Mouse (Mus musculus): ENCODE measurements around the gene Rcan1. TPM values are rescaled to one million over a fixed set of nuclear protein-coding genes. Genes with fewer than 3 reads are reported as not detected.

Rcan1 gene
- polyA plus RNA-seq, 1 experiment from 2014 or later, result 24.5 TPM

GRCm38 (mm10) chr16:92449080-92449479 is 21.6 kb downstream of the Rcan1 start:
- Histone ChIP-seq H3K27ac (no peak overlapping the region), H3K9me3 (no peaks in the 10 kb centered on the region), H3K9ac (no peak overlapping the region), H3K4me2 (no peak overlapping the region), H3K4me3 (replicated peaks) (no peak overlapping the region), H3K4me1 (0 out of 2 replicates have a peak, but pooled peaks cover 6% of the 10 kb centered on the region), H3K27me3 (replicated peaks) (no peaks in the 10 kb centered on the region), H3K36me3 (no peaks in the 10 kb centered on the region)
- ATAC-seq (ENCODE audit: insufficient read depth, low FRiP score, low read depth), result no peak
- WGBS, result 93% methylated on average over 14 of the region's 14 CpGs

- H3K4me2 ChIP-seq, result no peak overlapping the region
- ATAC-seq (ENCODE audit: insufficient read depth, low FRiP score, low read depth), result no peak
- H3K4me3 ChIP-seq (replicated peaks), result no peak overlapping the region
- 62% methylated on average over 10 of the region's 10 CpGs for WGBS
- peaks cover 10% of the 10 kb centered on the region; the same call in 1 of the 2 replicates for H3K4me1 ChIP-seq
- H3K36me3 ChIP-seq, result no peaks in the 10 kb centered on the region
- H3K9me3 ChIP-seq, result no peaks in the 10 kb centered on the region
- H3K9ac ChIP-seq, result no peak overlapping the region
- H3K27me3 ChIP-seq (replicated peaks), result no peaks in the 10 kb centered on the region
- H3K27ac ChIP-seq, result no peak overlapping the region
Measured at GRCm38 (mm10) chr16:92445377-92445776, 25.3 kb downstream of the Rcan1 start.

- Histone ChIP-seq H3K36me3 (no peaks in the 10 kb centered on the region), H3K9me3 (no peaks in the 10 kb centered on the region), H3K27me3 (replicated peaks) (no peaks in the 10 kb centered on the region), H3K9ac (no peak overlapping the region), H3K27ac (peak overlapping the region; percentile 4; the same call in 1 of the 2 replicates), H3K4me2 (no peak overlapping the region), H3K4me1 (peaks cover 6% of the 10 kb centered on the region; the same call in 1 of the 2 replicates), H3K4me3 (replicated peaks) (no peak overlapping the region)
- 48% methylated on average over 13 of the region's 13 CpGs for WGBS
- peak; percentile 81 for ATAC-seq (ENCODE audit: insufficient read depth, low FRiP score, low read depth)
Measured at GRCm38 (mm10) chr16:92443644-92444113, 27.0 kb downstream of the Rcan1 start.

- Histone ChIP-seq H3K4me1 (peaks cover 6% of the 10 kb centered on the region; the same call in 1 of the 2 replicates), H3K9ac (no peak overlapping the region), H3K27ac (peak overlapping the region; percentile 3; the same call in 1 of the 2 replicates), H3K27me3 (replicated peaks) (no peaks in the 10 kb centered on the region), H3K9me3 (no peaks in the 10 kb centered on the region), H3K4me3 (replicated peaks) (no peak overlapping the region), H3K4me2 (no peak overlapping the region), H3K36me3 (no peaks in the 10 kb centered on the region)
- WGBS, result 81% methylated on average over 4 of the region's 4 CpGs
- no peak; the same call in 1 of the 2 replicates for ATAC-seq (ENCODE audit: insufficient read depth, low FRiP score, low read depth)
Measured at GRCm38 (mm10) chr16:92442946-92443345, 27.7 kb downstream of the Rcan1 start.

- WGBS, result 89% methylated on average over 11 of the region's 11 CpGs
- H3K9ac ChIP-seq, result no peak overlapping the region
- ATAC-seq (ENCODE audit: insufficient read depth, low FRiP score, low read depth), result no peak
- H3K4me3 ChIP-seq (replicated peaks), result no peak overlapping the region
- H3K4me2 ChIP-seq, result no peak overlapping the region
- H3K9me3 ChIP-seq, result no peaks in the 10 kb centered on the region
- H3K4me1 ChIP-seq, result peaks cover 6% of the 10 kb centered on the region; the same call in 1 of the 2 replicates
- no peaks in the 10 kb centered on the region for H3K27me3 ChIP-seq (replicated peaks)
- no peaks in the 10 kb centered on the region for H3K36me3 ChIP-seq
- no peak overlapping the region for H3K27ac ChIP-seq
Measured at GRCm38 (mm10) chr16:92442150-92442549, 28.5 kb downstream of the Rcan1 start.

- H3K4me2 ChIP-seq, result no peak overlapping the region
- H3K9me3 ChIP-seq, result no peaks in the 10 kb centered on the region
- H3K4me1 ChIP-seq, result peaks cover 6% of the 10 kb centered on the region; the same call in 1 of the 2 replicates
- no peaks in the 10 kb centered on the region for H3K27me3 ChIP-seq (replicated peaks)
- no peaks in the 10 kb centered on the region for H3K36me3 ChIP-seq
- no peak for ATAC-seq (ENCODE audit: insufficient read depth, low FRiP score, low read depth)
- H3K4me3 ChIP-seq (replicated peaks), result no peak overlapping the region
- 79% methylated on average over 3 of the region's 3 CpGs for WGBS
- no peak overlapping the region for H3K9ac ChIP-seq
- no peak overlapping the region for H3K27ac ChIP-seq
Measured at GRCm38 (mm10) chr16:92441203-92441602, 29.5 kb downstream of the Rcan1 start.

GRCm38 (mm10) chr16:92440229-92440628 is 30.4 kb downstream of the Rcan1 start:
- WGBS, result 72% methylated on average over 8 of the region's 8 CpGs
- Histone ChIP-seq H3K4me3 (replicated peaks) (no peak overlapping the region), H3K4me2 (no peak overlapping the region), H3K9ac (no peak overlapping the region), H3K27ac (no peak overlapping the region), H3K36me3 (no peaks in the 10 kb centered on the region), H3K9me3 (no peaks in the 10 kb centered on the region), H3K4me1 (peaks cover 6% of the 10 kb centered on the region; the same call in 1 of the 2 replicates), H3K27me3 (replicated peaks) (no peaks in the 10 kb centered on the region)
- ATAC-seq (ENCODE audit: insufficient read depth, low FRiP score, low read depth), result no peak

GRCm38 (mm10) chr16:92439775-92440174 is 30.9 kb downstream of the Rcan1 start:
- H3K9ac ChIP-seq, result no peak overlapping the region
- H3K9me3 ChIP-seq, result no peaks in the 10 kb centered on the region
- no peak for ATAC-seq (ENCODE audit: insufficient read depth, low FRiP score, low read depth)
- no peak overlapping the region for H3K4me3 ChIP-seq (replicated peaks)
- H3K27ac ChIP-seq, result no peak overlapping the region
- peaks cover 3% of the 10 kb centered on the region; the same call in 1 of the 2 replicates for H3K4me1 ChIP-seq
- H3K4me2 ChIP-seq, result no peak overlapping the region
- no peaks in the 10 kb centered on the region for H3K27me3 ChIP-seq (replicated peaks)
- H3K36me3 ChIP-seq, result no peaks in the 10 kb centered on the region
- 62% methylated on average over 2 of the region's 2 CpGs for WGBS

- no peaks in the 10 kb centered on the region for H3K36me3 ChIP-seq
- no peak overlapping the region for H3K9ac ChIP-seq
- H3K27me3 ChIP-seq (replicated peaks), result no peaks in the 10 kb centered on the region
- no peak for ATAC-seq (ENCODE audit: insufficient read depth, low FRiP score, low read depth)
- WGBS, result 84% methylated on average over 18 of the region's 18 CpGs
- H3K4me2 ChIP-seq, result no peak overlapping the region
- no peak overlapping the region for H3K27ac ChIP-seq
- H3K4me3 ChIP-seq (replicated peaks), result no peak overlapping the region
- H3K4me1 ChIP-seq, result no peaks in the 10 kb centered on the region
- no peaks in the 10 kb centered on the region for H3K9me3 ChIP-seq
Measured at GRCm38 (mm10) chr16:92435431-92435985, 35.2 kb downstream of the Rcan1 start.

- 88% methylated on average over 3 of the region's 3 CpGs for WGBS
Measured at GRCm38 (mm10) chr16:92433176-92433575, 37.5 kb downstream of the Rcan1 start.

GRCm38 (mm10) chr16:92430731-92431130 is 39.9 kb downstream of the Rcan1 start:
- no peaks in the 10 kb centered on the region for H3K9me3 ChIP-seq
- WGBS, result 88% methylated on average over 8 of the region's 8 CpGs

More at GRCm38 (mm10) chr16:92433176-92433575, 37.5 kb downstream of the Rcan1 start:
- Histone ChIP-seq H3K9me3 (no peaks in the 10 kb centered on the region), H3K4me3 (replicated peaks) (no peak overlapping the region), H3K27ac (no peak overlapping the region), H3K27me3 (replicated peaks) (no peaks in the 10 kb centered on the region), H3K9ac (no peak overlapping the region), H3K4me1 (peaks cover 4% of the 10 kb centered on the region; the same call in 1 of the 2 replicates), H3K36me3 (no peaks in the 10 kb centered on the region), H3K4me2 (no peak overlapping the region)
- no peak for ATAC-seq (ENCODE audit: insufficient read depth, low FRiP score, low read depth)

GRCm38 (mm10) chr16:92428197-92428950 is 42.3 kb downstream of the Rcan1 start:
- ATAC-seq (ENCODE audit: insufficient read depth, low FRiP score, low read depth), result peak; percentile 69
- Histone ChIP-seq H3K27ac (peak overlapping the region; percentile 77), H3K4me1 (peaks cover 13% of the 10 kb centered on the region; the same call in 1 of the 2 replicates), H3K27me3 (replicated peaks) (no peaks in the 10 kb centered on the region), H3K4me2 (peak overlapping the region; percentile 11), H3K36me3 (no peaks in the 10 kb centered on the region), H3K4me3 (replicated peaks) (no peak overlapping the region), H3K9ac (no peak overlapping the region), H3K9me3 (no peaks in the 10 kb centered on the region)
- WGBS, result 22% methylated on average over 19 of the region's 19 CpGs

More at GRCm38 (mm10) chr16:92430731-92431130, 39.9 kb downstream of the Rcan1 start:
- Histone ChIP-seq H3K9ac (no peak overlapping the region), H3K4me3 (replicated peaks) (no peak overlapping the region), H3K4me1 (peaks cover 12% of the 10 kb centered on the region; the same call in 1 of the 2 replicates), H3K4me2 (no peak overlapping the region), H3K27me3 (replicated peaks) (no peaks in the 10 kb centered on the region), H3K27ac (no peak overlapping the region), H3K36me3 (no peaks in the 10 kb centered on the region)
- no peak for ATAC-seq (ENCODE audit: insufficient read depth, low FRiP score, low read depth)
